Mouse (Mus musculus): ENCODE data around the gene Ophn1.

DNA sequence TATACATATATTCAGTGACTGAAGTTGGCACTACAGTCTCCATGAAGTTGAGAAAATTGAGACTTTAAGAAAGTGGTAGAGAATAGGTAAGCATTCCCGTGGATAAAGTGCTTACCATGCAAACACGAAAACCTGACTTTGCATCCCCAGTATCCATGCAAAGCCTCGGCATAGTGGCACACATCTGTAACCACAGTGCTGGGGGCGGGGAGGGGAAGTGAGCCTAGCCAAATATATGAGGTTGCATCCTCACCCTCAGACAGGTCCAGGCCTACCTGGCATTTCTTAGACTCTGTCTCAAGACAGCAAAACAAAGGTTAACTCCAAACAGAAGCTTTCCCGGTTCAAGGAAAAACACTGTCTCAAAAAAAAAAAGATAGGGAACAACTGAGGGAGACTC, 21.7 kb downstream of the Ophn1 start:
- TF ChIP-seq CTCF (IDR thresholded peaks at IDR 0.05; ENCODE audit: low read depth, low read length) (no peak), POLR2A (IDR thresholded peaks at IDR 0.05; ENCODE audit: borderline replicate concordance, low read depth, low read length) (no peak)
